Mouse (Mus musculus): ENCODE data around the gene Ctla4. TPM values are rescaled to one million over a fixed set of nuclear protein-coding genes. Genes with fewer than 3 reads are reported as not detected.

Ctla4 gene
- not detected in 2 replicates for polyA plus RNA-seq (2015; fragmentation: Nextera tagmentation; extraction: Ambion mirVana)

DNA sequence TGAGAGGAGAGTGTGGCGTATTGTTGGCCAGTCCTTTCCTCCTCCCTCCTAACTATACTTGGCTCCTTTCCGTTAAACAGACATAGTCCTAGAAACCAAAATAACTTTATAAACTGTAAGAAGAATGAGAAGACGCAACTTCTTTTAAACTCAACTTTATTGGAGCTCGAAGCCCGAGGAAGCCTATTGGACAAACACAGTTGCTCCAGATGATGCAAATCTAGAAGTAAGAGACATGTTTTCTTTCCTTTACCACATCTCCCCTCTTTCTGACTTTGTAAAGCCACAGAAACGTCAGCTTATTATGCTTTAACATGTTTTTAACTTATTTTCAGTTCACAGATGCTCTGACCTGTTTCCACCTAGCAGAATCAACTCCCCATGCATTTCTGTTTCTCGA lies at the start of gene Ctla4:
Gene Ctla4 (plus strand): TSS at position 20 of the 400 bp plus-strand sequence.
- H3K27me3 ChIP-seq (replicated peaks), result no peaks in the 10 kb centered on the region
- H3K9ac ChIP-seq, result no peak within 1 kb of the TSS
- no peak for ATAC-seq (replicated peaks)
- no peak within 1 kb of the TSS for H3K27ac ChIP-seq
- no peaks in the 10 kb centered on the region for H3K9me3 ChIP-seq
- 86% methylated on average over 7 of the region's 7 CpGs for WGBS
- no peak within 1 kb of the TSS for H3K4me2 ChIP-seq
- H3K36me3 ChIP-seq (replicated peaks), result no peaks in the 10 kb centered on the region
- H3K4me1 ChIP-seq, result no peaks in the 10 kb centered on the region
- no peak within 1 kb of the TSS for H3K4me3 ChIP-seq

DNA sequence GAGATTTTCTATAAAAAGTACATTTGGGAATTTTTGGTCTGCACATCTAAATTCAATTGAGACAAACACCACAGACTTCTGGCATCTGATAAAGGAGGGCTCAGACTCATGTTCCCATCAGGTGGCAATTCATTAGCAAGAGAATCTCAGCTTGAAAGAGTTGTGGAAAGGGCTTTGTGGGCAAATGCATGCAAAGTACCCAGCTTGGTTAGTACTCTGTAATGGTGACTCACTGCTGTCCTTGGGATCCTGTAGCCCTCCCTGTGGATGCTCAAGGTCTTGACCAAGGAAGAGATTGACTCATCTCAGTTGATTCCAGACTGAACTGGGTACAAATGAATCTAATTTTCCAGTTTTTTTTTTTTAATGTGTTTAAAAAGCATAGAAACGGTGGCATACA lies 47.6 kb upstream of the Ctla4 start:
- 80% methylated on average over 1 of the region's 1 CpGs for WGBS
- H3K4me1 ChIP-seq, result no peaks in the 10 kb centered on the region
- ATAC-seq (replicated peaks), result no peak
- no peaks in the 10 kb centered on the region for H3K9me3 ChIP-seq
- H3K9ac ChIP-seq, result no peak overlapping the region
- H3K36me3 ChIP-seq (replicated peaks), result no peaks in the 10 kb centered on the region
- H3K27me3 ChIP-seq (replicated peaks), result no peaks in the 10 kb centered on the region
- no peak overlapping the region for H3K4me2 ChIP-seq
- H3K27ac ChIP-seq, result no peak overlapping the region
- no peak overlapping the region for H3K4me3 ChIP-seq

DNA sequence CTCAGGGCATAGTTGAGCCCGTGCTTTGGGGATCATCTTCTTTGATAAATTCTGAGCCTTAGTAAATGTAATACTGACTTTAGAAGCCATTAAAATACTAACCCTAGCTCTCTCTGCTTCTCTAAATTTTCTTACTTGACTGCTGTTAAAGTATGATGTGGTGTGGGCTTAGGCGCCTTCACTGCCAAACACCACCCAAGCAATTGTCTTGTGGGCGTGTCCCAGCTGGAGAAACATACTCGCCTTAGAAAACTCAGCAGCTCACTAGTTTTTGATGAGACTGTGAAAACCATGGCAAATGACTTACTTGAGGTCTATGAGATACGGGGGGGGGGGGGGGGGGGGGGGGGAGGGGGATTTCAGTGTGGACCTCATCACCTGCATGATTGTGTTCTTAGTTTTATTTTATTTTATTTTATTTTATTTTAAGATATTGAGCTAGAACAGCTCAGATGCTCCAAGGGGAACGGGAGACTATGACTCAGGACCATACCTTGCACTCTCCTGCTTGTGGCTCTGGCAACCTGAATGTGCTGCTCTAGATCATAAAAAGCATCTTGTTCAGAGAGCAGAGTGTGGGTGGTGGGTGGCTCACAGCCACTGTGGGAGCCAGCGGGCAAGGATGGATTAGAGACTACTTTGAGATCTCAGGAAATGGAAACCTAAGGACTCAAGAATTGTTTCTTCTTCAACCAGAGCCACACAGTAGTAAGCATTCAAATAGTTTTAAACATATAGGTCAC lies 41.3 kb upstream of the Ctla4 start:
- ATAC-seq (replicated peaks), result no peak
- WGBS, result 91% methylated on average over 6 of the region's 7 CpGs
- no peaks in the 10 kb centered on the region for H3K9me3 ChIP-seq
- no peaks in the 10 kb centered on the region for H3K4me1 ChIP-seq
- H3K4me3 ChIP-seq, result no peak overlapping the region
- H3K27ac ChIP-seq, result no peak overlapping the region
- H3K9ac ChIP-seq, result no peak overlapping the region
- no peak overlapping the region for H3K4me2 ChIP-seq
- no peaks in the 10 kb centered on the region for H3K36me3 ChIP-seq (replicated peaks)
- no peaks in the 10 kb centered on the region for H3K27me3 ChIP-seq (replicated peaks)

DNA sequence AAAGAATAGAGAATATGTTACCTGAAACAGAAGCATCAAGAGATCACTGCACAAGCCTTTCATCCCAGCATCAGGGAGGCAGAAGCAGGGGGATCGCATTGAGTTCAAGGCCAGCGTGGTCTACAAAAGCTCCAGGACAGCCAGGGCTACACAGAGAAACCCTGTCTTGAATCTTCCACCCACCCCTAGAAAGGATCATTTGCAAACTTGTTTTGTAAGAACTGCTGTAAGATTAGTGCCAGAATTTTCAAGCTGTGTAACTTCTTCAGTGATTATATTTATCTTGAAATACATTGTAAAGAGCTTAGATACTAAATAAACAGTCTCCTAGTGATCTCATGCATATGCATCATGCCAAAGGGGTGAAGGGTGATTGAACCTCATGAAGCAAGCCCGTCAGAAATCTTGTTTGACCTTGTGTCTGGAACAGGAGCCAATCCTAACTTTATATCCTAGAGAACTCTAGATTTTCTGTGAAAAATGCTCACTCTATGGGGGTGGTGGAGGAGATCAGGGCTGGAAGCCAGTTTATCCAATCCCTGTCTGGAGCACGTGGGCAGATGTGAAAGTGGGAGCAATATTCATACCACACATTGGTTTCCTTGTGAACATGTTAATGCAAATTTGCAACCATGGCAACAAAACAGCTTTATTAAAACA lies 40.1 kb upstream of the Ctla4 start:
- H3K4me2 ChIP-seq, result no peak overlapping the region
- ATAC-seq (replicated peaks), result no peak
- H3K9me3 ChIP-seq, result no peaks in the 10 kb centered on the region
- H3K27ac ChIP-seq, result no peak overlapping the region
- no peak overlapping the region for H3K4me3 ChIP-seq
- H3K4me1 ChIP-seq, result peaks cover 8% of the 10 kb centered on the region
- H3K9ac ChIP-seq, result no peak overlapping the region
- no peaks in the 10 kb centered on the region for H3K27me3 ChIP-seq (replicated peaks)
- no peaks in the 10 kb centered on the region for H3K36me3 ChIP-seq (replicated peaks)
- WGBS, result 60% methylated on average over 4 of the region's 4 CpGs

DNA sequence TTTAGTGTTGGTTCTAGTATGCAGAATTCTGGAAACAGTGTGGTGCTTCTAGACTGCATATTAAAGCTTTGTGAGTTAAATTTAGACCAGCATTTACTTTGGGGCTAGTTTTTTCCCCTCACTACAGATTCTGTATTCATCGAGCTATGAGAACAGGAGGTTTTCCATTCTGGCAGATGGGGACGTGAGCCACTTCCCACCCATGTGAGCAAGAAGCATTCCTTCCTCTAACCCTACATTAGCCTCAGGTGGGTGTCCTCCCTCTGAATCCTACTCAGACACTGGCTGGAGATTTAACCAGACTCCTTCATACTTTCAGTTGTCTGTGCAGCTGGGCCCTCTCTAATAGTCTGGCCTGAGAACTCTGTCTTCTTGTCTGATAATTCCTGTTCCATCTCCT lies 37.7 kb upstream of the Ctla4 start:
- no peaks in the 10 kb centered on the region for H3K9me3 ChIP-seq
- no peak for ATAC-seq (replicated peaks)
- H3K4me3 ChIP-seq, result no peak overlapping the region
- H3K36me3 ChIP-seq (replicated peaks), result no peaks in the 10 kb centered on the region
- H3K4me2 ChIP-seq, result no peak overlapping the region
- no peak overlapping the region for H3K27ac ChIP-seq
- H3K9ac ChIP-seq, result no peak overlapping the region
- H3K4me1 ChIP-seq, result peaks cover 18% of the 10 kb centered on the region
- 95% methylated on average over 2 of the region's 2 CpGs for WGBS
- no peaks in the 10 kb centered on the region for H3K27me3 ChIP-seq (replicated peaks)

DNA sequence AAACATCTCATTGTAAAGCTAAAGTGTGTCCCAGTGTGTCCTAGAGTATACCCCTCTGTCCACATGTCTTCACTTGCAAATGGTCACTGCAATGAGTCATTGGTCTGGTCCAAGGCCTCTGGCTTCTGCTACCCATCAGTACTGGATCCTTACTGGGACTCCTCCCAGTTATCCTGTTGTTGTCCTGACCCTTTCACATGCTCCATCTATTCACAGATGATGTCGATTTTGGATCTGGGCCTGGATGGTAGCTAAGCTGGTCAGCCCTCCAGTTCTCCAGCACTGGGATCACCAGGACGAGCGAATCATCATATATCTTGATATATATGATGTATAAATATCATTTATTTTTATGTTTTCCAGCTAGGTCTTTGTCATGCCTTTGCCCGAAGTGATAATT lies 37.0 kb upstream of the Ctla4 start:
- Histone ChIP-seq H3K4me3 (no peak overlapping the region), H3K36me3 (replicated peaks) (no peaks in the 10 kb centered on the region), H3K27me3 (replicated peaks) (no peaks in the 10 kb centered on the region), H3K27ac (no peak overlapping the region), H3K4me2 (no peak overlapping the region), H3K9me3 (no peaks in the 10 kb centered on the region), H3K9ac (no peak overlapping the region), H3K4me1 (peaks cover 18% of the 10 kb centered on the region)
- no peak for ATAC-seq (replicated peaks)
- 92% methylated on average over 4 of the region's 4 CpGs for WGBS

DNA sequence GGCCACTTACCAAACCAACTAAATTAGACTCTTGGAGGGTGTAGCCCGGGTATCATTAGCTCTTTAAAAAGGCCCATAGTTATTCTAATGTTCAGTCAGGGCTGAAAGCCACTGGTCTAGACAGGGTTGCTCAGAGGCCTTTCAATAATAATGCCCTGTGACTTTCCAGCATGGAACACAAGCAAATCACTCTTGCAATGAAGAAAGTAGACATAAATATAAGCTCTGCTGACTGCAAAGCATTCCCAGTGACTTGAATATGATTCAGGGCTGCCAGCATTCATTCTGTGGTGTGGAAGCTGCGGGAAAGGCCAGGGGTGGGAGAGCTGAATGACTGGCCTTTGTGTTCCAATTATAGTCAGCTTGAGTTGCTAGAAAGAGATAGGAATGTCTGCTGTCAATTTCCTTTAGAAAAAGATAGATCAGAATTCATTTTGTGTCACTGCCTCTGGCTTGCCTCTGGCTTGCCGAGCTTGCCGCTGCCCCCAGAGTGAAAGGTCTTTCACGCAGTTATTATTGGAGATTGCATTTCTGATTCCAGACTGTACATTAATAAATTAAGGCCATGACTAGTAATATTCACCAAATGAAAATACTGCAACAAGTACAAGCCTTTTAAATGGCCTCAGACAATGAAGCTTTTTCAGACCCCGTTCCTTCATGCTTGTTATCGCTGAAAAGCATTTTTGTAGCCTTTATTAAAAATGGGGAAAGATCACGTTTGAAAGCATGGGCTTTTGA lies 35.6 kb upstream of the Ctla4 start:
- H3K27me3 ChIP-seq (replicated peaks), result no peaks in the 10 kb centered on the region
- no peak overlapping the region for H3K4me2 ChIP-seq
- no peaks in the 10 kb centered on the region for H3K9me3 ChIP-seq
- ATAC-seq (replicated peaks), result peak; percentile 86
- WGBS, result 7% methylated on average over 8 of the region's 8 CpGs
- peaks cover 18% of the 10 kb centered on the region for H3K4me1 ChIP-seq
- H3K4me3 ChIP-seq, result no peak overlapping the region
- peak overlapping the region; percentile 64 for H3K27ac ChIP-seq
- no peak overlapping the region for H3K9ac ChIP-seq
- H3K36me3 ChIP-seq (replicated peaks), result no peaks in the 10 kb centered on the region

DNA sequence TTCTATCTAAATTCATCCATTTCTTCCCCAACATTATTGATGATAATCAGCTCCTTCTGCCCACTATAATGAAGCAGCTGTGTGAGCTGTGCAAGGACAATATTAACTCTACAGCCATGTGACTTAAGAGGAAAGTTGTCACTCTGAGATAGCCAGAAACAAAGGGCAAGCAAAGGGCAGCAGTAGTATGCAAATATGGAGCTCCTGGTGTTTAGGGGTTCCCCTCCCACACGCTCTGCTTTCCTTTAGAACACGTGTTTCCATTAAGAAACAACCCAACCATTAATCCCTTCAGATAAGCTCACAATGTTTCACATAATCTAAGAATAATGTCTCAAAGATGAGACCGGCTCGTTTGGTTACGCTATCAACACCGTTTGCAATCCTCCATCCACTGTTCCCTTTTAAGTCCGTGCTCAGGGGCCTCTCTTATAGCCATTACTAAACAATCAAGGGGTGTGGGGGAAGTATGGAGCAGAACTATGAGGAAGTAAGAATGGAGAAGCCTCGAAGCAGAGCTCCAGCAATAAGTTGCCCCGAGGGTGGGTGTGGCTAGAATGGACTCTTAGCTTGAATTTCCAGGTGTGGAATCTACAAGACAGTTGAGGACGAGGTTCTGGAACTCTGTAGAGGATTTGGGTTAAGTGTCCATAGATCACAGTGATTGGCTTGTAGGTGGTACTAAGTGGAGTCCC lies 34.6 kb upstream of the Ctla4 start:
- no peaks in the 10 kb centered on the region for H3K27me3 ChIP-seq (replicated peaks)
- no peak overlapping the region for H3K27ac ChIP-seq
- H3K9me3 ChIP-seq, result no peaks in the 10 kb centered on the region
- no peaks in the 10 kb centered on the region for H3K36me3 ChIP-seq (replicated peaks)
- no peak overlapping the region for H3K9ac ChIP-seq
- WGBS, result 40% methylated on average over 10 of the region's 10 CpGs
- no peak overlapping the region for H3K4me3 ChIP-seq
- peaks cover 18% of the 10 kb centered on the region for H3K4me1 ChIP-seq
- no peak overlapping the region for H3K4me2 ChIP-seq
- no peak for ATAC-seq (replicated peaks)

DNA sequence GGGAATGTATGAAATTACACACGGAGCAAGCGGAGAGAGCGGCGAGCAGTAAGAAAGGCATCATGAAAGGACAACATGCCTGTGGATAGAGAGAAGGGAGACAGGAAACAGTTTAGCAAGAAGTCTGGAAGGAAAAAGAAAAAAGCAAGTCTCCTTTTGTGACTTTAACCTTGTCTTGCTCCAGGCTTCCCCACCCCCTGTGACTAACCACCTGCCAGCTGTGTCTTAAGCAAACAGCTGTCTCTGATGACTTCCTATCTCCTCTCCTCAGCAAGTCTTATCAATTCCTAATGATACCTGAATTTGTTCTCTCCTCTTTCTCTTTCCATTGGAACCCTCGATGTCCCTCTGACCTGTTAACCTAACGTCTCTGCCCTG lies 34.0 kb upstream of the Ctla4 start:
- Histone ChIP-seq H3K9me3 (no peaks in the 10 kb centered on the region), H3K4me1 (peaks cover 18% of the 10 kb centered on the region), H3K27me3 (replicated peaks) (no peaks in the 10 kb centered on the region), H3K27ac (no peak overlapping the region), H3K9ac (no peak overlapping the region), H3K4me3 (no peak overlapping the region), H3K36me3 (replicated peaks) (no peaks in the 10 kb centered on the region), H3K4me2 (no peak overlapping the region)
- no peak for ATAC-seq (replicated peaks)
- WGBS, result 80% methylated on average over 6 of the region's 6 CpGs

DNA sequence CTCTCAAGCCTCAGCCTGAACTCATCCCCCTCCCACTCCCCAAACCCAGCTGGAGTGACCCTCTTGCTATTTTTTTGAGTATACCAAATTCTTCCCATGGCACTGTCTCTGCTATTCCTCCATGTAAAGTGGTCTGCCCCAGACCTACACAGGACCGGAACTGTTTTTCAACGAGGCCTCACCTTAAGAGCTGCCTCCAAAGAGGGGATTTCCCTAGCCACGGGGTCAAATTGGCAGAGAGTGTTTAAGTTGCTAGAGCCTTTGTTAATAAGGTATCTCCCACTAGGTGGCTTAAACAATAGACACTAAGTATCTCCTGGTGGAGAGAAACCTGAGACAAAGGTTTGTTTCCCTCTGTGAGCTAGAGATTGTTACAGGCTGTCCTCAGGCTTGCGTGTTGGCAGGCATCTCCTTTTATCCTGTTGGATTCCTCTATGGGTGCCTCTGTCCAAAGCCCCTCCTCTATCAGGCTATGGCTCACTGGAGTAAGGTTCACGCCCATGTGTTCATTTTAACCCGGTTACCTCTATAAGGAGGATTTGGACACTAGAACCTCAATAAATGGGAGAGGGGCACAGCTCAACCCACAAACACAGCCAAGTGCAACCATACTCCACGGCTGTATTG lies 33.4 kb upstream of the Ctla4 start:
- Histone ChIP-seq H3K9me3 (no peaks in the 10 kb centered on the region), H3K27ac (no peak overlapping the region), H3K4me2 (no peak overlapping the region), H3K27me3 (replicated peaks) (no peaks in the 10 kb centered on the region), H3K4me1 (peaks cover 18% of the 10 kb centered on the region), H3K4me3 (no peak overlapping the region), H3K9ac (no peak overlapping the region), H3K36me3 (replicated peaks) (no peaks in the 10 kb centered on the region)
- WGBS, result 35% methylated on average over 7 of the region's 7 CpGs
- no peak for ATAC-seq (replicated peaks)

DNA sequence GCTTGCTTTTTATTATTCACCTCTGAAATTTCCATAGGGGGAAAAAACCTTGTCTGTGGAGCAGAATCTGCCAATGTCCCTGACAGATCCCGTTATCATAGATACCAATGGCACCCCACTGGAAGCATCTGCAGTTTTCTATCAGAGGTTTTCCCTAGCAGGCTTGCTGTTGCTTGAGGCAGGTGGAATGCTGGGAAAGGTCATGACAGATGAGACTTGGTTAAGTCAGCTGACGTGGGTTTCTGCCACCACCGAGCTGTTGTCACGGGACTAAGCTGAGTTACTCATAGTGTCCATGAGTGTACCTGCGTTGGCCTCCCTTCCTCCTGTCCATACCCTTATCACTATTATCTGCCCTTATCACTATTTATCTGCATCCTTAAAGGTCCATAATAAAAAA lies 32.8 kb upstream of the Ctla4 start:
- no peaks in the 10 kb centered on the region for H3K27me3 ChIP-seq (replicated peaks)
- H3K4me1 ChIP-seq, result peaks cover 18% of the 10 kb centered on the region
- no peaks in the 10 kb centered on the region for H3K36me3 ChIP-seq (replicated peaks)
- H3K4me2 ChIP-seq, result no peak overlapping the region
- no peak overlapping the region for H3K9ac ChIP-seq
- H3K9me3 ChIP-seq, result no peaks in the 10 kb centered on the region
- no peak overlapping the region for H3K4me3 ChIP-seq
- 80% methylated on average over 5 of the region's 5 CpGs for WGBS
- no peak overlapping the region for H3K27ac ChIP-seq
- no peak for ATAC-seq (replicated peaks)
